Comparison of ENCODE assay signal across 16 mouse cellular contexts in the genomic region with DNA sequence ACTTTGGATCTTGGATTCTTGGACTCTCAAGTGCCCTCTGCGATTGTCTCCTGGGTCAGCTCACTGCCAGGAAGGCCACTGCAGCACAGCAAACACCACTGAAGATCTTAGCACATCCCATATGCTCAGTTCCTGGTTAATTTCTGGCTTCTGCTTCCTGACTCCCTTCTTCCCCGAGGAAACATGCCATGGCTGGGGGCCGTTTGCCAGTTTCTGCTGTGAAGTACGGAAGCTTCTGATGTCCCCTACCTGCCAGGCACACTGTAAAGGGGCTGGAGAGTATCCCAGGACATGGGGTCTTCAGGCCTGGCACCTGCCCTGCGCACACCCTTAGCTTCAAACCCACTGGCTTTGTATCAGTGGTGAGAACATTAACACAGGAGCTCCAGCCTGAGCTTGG.
"Had no signal": no experiment of that assay in that cellular context is flagged by ENCODE, and none has a peak within 500 bp of the region (broad histone marks: within the 10 kb centered on the region; RNA-seq: fewer than 3 reads in every experiment).

No protein-coding gene starts in this region.

- H3K4me2 ChIP-seq: neural tube, embryonic 13.5 days; neural tube, embryonic 15.5 days; stomach, embryonic 15.5 days had no signal

- H3K4me1 ChIP-seq: stomach, embryonic 15.5 days had no signal

- H3K9ac ChIP-seq: neural tube, embryonic 13.5 days; neural tube, embryonic 15.5 days; stomach, embryonic 15.5 days had no signal

- H3K36me3 ChIP-seq: neural tube, embryonic 13.5 days; neural tube, embryonic 15.5 days; stomach, embryonic 15.5 days had no signal

- H3K27ac ChIP-seq: neural tube, embryonic 13.5 days; neural tube, embryonic 15.5 days; stomach, embryonic 15.5 days; stomach, postnatal 0 days had no signal

- DNase-seq: retina, postnatal 1 day; right cerebral cortex, adult 18-20 months; right cerebral cortex, postnatal 14 days; right cerebral cortex, postnatal 25 days; right cerebral cortex, postnatal 4 days; spleen, adult 18-20 months; thymus, adult 18-20 months; thymus, adult 2 months; thymus, postnatal 14 days; thymus, postnatal 25 days; thymus, postnatal 36 days; thymus, postnatal 4 days had no signal

- H3K9me3 ChIP-seq: neural tube, embryonic 15.5 days; stomach, embryonic 15.5 days had no signal

- H3K27me3 ChIP-seq: neural tube, embryonic 15.5 days; stomach, embryonic 15.5 days had no signal

- H3K4me3 ChIP-seq: neural tube, embryonic 13.5 days; neural tube, embryonic 15.5 days; stomach, embryonic 15.5 days had no signal
